Mouse (Mus musculus) lung, adult 18-20 months (tissue): ENCODE measurements around the gene Tmem190.
"Not testable (repeated sequence)": the region's sequence is repeated elsewhere in the genome, so short reads cannot be mapped to it uniquely, and the experiment has no call there.

Experiments
- DNase-seq, 2 experiments: peaks; one replicate each; pipeline ENCODE4 v3.0.0; 2022; ENCODE audit warnings: mixed read lengths in 2 of 2

Tmem190 gene

GRCm38 (mm10) chr7:4816559-4816958 is 33.8 kb downstream of the Tmem190 start:
- DNase-seq, result no peak

- DNase-seq, result not testable (repeated sequence)
Measured at GRCm38 (mm10) chr7:4820925-4821324, 38.2 kb downstream of the Tmem190 start.

GRCm38 (mm10) chr7:4821690-4822089 is 39.0 kb downstream of the Tmem190 start:
- DNase-seq, result no peak

- DNase-seq, result peak; percentile 32 to 42
Measured at GRCm38 (mm10) chr7:4822162-4822907, 39.6 kb downstream of the Tmem190 start.

GRCm38 (mm10) chr7:4825365-4825764 is 42.6 kb downstream of the Tmem190 start:
- no peak for DNase-seq

GRCm38 (mm10) chr7:4830476-4830875 is 47.7 kb downstream of the Tmem190 start:
- DNase-seq, result no peak
